Mouse (Mus musculus) lung, adult 2 months (tissue): ENCODE results near the gene Olfr432.
"Not testable (repeated sequence)": the region's sequence is repeated elsewhere in the genome, so short reads cannot be mapped to it uniquely, and the experiment has no call there.

ENCODE experiments used
- CTCF ChIP-seq: fragments of 200-500 bp; IDR thresholded peaks from 2 replicates; pipeline ENCODE4 v1.5.1; 2011; ENCODE audit warnings: mild to moderate bottlenecking, low read length, control low read depth; ENCODE audit not compliant: insufficient read depth
- POLR2A ChIP-seq: fragments of 200-500 bp; IDR thresholded peaks from 2 replicates; pipeline ENCODE4 v1.6.1; 2011; ENCODE audit warnings: low read depth, mild to moderate bottlenecking, control low read depth, low read length, borderline replicate concordance; ENCODE audit errors: extremely low read depth

DNA sequence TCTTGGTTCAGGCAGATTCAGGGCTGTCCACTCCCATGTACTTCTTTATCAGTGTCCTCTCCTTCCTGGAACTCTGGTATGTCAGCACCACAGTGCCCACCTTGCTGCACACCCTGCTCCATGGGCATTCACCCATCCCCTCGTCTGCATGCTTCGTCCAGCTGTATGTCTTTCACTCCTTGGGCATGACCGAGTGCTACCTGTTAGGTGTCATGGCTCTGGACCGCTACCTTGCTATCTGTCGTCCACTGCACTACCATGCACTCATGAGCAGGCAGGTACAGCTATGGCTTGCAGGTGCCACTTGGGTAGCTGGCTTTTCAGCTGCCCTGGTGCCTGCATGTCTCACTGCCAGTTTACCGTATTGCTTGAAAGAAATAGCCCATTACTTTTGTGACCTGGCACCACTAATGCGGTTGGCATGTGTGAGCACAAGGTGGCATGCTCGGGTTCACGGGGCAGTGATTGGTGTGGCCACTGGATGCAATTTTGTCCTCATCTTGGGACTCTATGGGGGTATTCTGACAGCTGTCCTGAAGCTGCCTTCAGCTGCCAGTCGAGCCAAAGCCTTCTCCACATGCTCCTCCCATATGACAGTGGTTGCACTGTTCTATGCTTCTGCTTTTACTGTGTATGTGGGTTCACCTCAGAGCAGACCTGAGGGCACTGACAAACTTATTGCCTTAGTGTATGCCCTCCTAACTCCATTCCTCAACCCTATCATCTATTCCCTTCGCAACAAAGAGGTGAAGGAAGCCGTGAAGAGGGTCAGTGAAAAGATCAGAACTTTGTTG is 6.7 kb upstream of the Olfr432 start:
- not testable (repeated sequence) for TF ChIP-seq POLR2A, CTCF
